Mouse (Mus musculus) olfactory bulb, adult 2 months (tissue): Measurements from ENCODE around the gene Mep1a.

Experiments used
- CTCF ChIP-seq: fragments of 200-500 bp; IDR thresholded peaks from 2 replicates; pipeline ENCODE4 v1.5.1; 2012; ENCODE audit warnings: low read depth, mild to moderate bottlenecking, low read length, moderate library complexity; ENCODE audit not compliant: insufficient read depth
- POLR2A ChIP-seq: fragments of 200-500 bp; IDR thresholded peaks from 2 replicates; pipeline ENCODE4 v1.6.1; 2012; ENCODE audit warnings: mild to moderate bottlenecking, low read depth, low read length, moderate library complexity; ENCODE audit not compliant: insufficient read depth

GRCm38 (mm10) chr17:43458598-43458997, 44.0 kb downstream of the Mep1a start:
- no peak for TF ChIP-seq POLR2A
- TF ChIP-seq CTCF, result no peak
